Mouse (Mus musculus): Measurements from ENCODE around the gene B2m.

B2m gene

GRCm38 (mm10) chr2:122191849-122192248 lies 44.4 kb downstream of the B2m start:
- in situ Hi-C loops (cut with MboI, MseI): no loop called here

GRCm38 (mm10) chr2:122194509-122194929 lies 47.0 kb downstream of the B2m start:
- in situ Hi-C loops (cut with MboI, MseI): no loop called here

- in situ Hi-C loops (cut with MboI, MseI): no loop called here
These were observed 54.0 kb downstream of the B2m start for GRCm38 (mm10) chr2:122201501-122201900.

Data from T-helper 2 cell (primary cell).